Mouse (Mus musculus) Patski (cell line): ENCODE results near the gene Mindy4. TPM values are rescaled to one million over a fixed set of nuclear protein-coding genes. Genes with fewer than 3 reads are reported as not detected.

Source experiments
- ATAC-seq: fragments of 100-300 bp; one replicate; pipeline ENCODE4 v1.8.0; 2021
- CTCF ChIA-PET: fragments of 350-600 bp; sonication (Branson Sonifier 250); formaldehyde crosslinking; loops from one replicate; lab custom pipeline; 2022; ENCODE audit warnings: inconsistent platforms; lab: Charles Lee
- POLR2A ChIA-PET: fragments of 350-600 bp; sonication (Branson Sonifier 250); formaldehyde crosslinking; loops from one replicate; lab custom pipeline; 2022; ENCODE audit warnings: antibody characterized with exemption, inconsistent platforms; lab: Charles Lee
- DNase-seq: peaks from one replicate; pipeline ENCODE4 v3.0.0-alpha.2; 2011; ENCODE audit warnings: low read depth, low spot score
- H3K27me3 ChIP-seq: fragments of 371-371 bp; one replicate; pipeline ENCODE4 v1.5.1; 2021
- CTCF ChIP-seq: fragments of 100-300 bp; IDR thresholded peaks from one replicate; pipeline ENCODE4 v1.5.1; 2021
- in situ Hi-C: fragments of 300-500 bp; cut with MboI; formaldehyde crosslinking; loops from 3 replicates; pipeline ENCODE4 v1.11.1; 2018; ENCODE audit warnings: low pct_unique_long_range_greater_than_20kb, mixed read lengths
- polyA plus RNA-seq: library from polyadenylated mRNA; unstranded; gene quantifications from one replicate; pipeline ENCODE4 v1.2.3, GENCODE M21; 2021

Gene Mindy4
- polyA plus RNA-seq, 1 experiment from 2014 or later, result 26.0 TPM

GRCm38 (mm10) chr6:55273463-55273862 lies 70.3 kb downstream of the Mindy4 start:
- H3K27me3 ChIP-seq, result no peaks in the 10 kb centered on the region
- ChIA-PET CTCF (interaction anchor here (1.1 to 1.7 kb wide), 2 partner anchors 10 to 22 kb away, joined by 3 read pairs; no protein-coding TSS in a partner anchor), POLR2A (no interaction called here)
- in situ Hi-C loops, result no loop called here
- ATAC-seq (no peak), DNase-seq (no peak)
- no peak for TF ChIP-seq CTCF

GRCm38 (mm10) chr6:55275000-55275399 lies 71.8 kb downstream of the Mindy4 start:
- ChIA-PET CTCF (interaction anchor here (1.0 to 1.3 kb wide), 2 partner anchors 8 to 33 kb away, joined by 3 to 4 read pairs; no protein-coding TSS in a partner anchor), POLR2A (no interaction called here)
- no peak for TF ChIP-seq CTCF
- in situ Hi-C loops, result no loop called here
- no peaks in the 10 kb centered on the region for H3K27me3 ChIP-seq
- DNase-seq, result no peak
- no peak for ATAC-seq

GRCm38 (mm10) chr6:55275786-55276185 lies 72.6 kb downstream of the Mindy4 start:
- in situ Hi-C loops, result no loop called here
- ChIA-PET CTCF (interaction anchor here (1.0 to 1.3 kb wide), 3 partner anchors 9 to 38 kb away, joined by 3 to 4 read pairs (median 3); no protein-coding TSS in a partner anchor), POLR2A (no interaction called here)
- TF ChIP-seq CTCF, result no peak
- H3K27me3 ChIP-seq, result no peaks in the 10 kb centered on the region
- DNase-seq, result no peak
- ATAC-seq, result peak; percentile 27

DNA sequence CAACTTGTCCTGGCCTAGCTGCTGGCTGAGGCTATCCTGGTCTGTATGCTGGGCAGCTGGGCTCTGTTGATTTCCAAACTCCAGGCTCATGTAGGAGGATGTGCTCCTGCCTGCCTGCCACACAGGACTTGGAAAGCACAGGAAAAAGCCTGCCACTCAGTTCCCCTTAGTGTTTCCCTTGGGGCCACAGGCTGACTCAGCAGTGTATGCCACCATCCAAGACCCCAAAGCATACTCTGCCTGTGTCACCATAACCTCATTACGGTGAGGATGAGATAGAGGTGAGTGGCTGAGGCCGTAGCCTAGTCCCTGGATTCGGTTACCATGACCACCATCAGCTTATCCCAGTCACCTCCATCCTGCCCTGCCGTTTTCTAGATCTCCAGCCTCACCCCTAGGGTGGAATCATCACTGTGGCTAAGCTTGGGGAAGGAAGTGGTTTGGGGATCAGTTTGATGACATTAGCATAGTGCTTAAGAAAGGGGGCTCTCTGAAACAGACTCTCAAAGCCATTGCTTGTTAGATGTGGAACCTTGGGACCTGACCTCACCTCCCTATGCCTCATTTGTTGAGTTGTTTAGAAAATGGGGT lies 73.6 kb downstream of the Mindy4 start:
- no peak for ATAC-seq
- TF ChIP-seq CTCF, result no peak
- H3K27me3 ChIP-seq, result no peaks in the 10 kb centered on the region
- in situ Hi-C loops, result no loop called here
- DNase-seq, result no peak
- CTCF ChIA-PET, result interaction anchor here (1.3 kb wide), 1 partner anchor 39 kb away, joined by 3 read pairs; no protein-coding TSS in a partner anchor
- POLR2A ChIA-PET, result no interaction called here

DNA sequence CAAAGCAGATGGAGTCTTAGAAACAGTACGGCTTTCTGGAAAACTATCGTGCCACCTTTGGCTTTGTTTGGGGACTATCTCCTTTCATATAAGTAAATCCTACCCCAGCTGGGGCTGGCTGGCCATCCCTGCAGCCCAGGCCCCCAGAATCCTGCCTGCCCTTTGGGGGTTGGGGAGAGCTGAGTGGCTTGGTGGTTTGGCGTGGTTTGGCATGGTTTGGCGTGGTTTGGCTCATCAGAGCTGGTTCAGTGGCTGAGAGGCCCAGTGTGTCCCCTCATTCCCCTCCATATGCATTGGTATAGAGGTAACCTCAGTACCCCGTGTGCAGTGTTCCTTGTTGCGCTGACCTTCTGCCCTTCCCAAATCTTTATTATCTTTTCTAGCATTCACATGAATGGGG lies 74.9 kb downstream of the Mindy4 start:
- DNase-seq (no peak), ATAC-seq (no peak)
- no peak for TF ChIP-seq CTCF
- POLR2A ChIA-PET, result no interaction called here
- CTCF ChIA-PET, result no interaction called here
- in situ Hi-C loops, result no loop called here
- H3K27me3 ChIP-seq, result no peaks in the 10 kb centered on the region

DNA sequence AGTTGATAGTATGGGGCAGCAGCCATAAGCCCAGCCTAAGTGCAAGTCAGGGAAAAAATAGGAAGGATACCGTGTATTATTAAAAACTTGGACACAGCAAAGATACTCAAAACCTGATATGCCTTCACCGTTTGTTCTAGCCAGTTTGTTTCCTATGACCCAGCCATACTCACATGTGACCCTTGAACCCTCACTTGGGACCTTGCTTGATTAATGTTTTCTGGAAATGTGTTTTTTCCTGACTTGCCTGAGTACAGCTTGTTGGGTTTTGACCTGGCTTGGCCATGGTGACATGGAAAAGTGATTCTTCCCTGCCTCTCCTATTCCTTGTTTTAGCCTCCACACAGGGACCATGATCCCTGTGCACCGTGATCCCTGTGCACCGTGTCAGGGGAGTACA lies 75.3 kb downstream of the Mindy4 start:
- no peaks in the 10 kb centered on the region for H3K27me3 ChIP-seq
- DNase-seq, result no peak
- TF ChIP-seq CTCF, result no peak
- CTCF ChIA-PET, result interaction anchor here (0.6 to 1.5 kb wide), 3 partner anchors 15 to 30 kb away, joined by 3 to 4 read pairs (median 3); no protein-coding TSS in a partner anchor
- no peak for ATAC-seq
- POLR2A ChIA-PET, result no interaction called here
- in situ Hi-C loops, result no loop called here

DNA sequence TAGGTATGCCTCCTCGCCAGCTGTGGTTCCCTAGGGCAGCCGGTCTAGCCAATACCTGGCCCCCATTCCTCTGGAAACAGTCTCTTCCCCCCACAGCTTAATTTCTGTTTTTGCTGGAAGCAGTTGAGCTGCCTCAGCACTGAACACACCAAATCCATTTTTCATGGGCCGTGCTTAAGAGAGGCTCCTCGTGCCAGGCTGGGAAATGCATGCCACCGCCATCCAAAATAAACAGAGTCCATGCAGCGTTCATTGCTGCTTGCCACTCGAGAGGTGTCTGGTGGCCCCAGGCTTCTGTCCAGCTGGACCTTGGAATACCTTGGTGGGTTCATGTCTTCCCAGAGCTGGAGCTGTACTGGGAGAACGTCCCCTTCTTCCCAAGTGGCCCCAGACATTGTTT lies 77.8 kb downstream of the Mindy4 start:
- no peak for TF ChIP-seq CTCF
- DNase-seq (no peak), ATAC-seq (no peak)
- no peaks in the 10 kb centered on the region for H3K27me3 ChIP-seq
- CTCF ChIA-PET, result interaction anchor here (2.5 kb wide), 1 partner anchor 62 kb away, joined by 6 read pairs; no protein-coding TSS in a partner anchor
- POLR2A ChIA-PET, result interaction anchor here (1.7 kb wide), 1 partner anchor 14 kb away, joined by 9 read pairs; no protein-coding TSS in a partner anchor
- in situ Hi-C loops, result no loop called here

DNA sequence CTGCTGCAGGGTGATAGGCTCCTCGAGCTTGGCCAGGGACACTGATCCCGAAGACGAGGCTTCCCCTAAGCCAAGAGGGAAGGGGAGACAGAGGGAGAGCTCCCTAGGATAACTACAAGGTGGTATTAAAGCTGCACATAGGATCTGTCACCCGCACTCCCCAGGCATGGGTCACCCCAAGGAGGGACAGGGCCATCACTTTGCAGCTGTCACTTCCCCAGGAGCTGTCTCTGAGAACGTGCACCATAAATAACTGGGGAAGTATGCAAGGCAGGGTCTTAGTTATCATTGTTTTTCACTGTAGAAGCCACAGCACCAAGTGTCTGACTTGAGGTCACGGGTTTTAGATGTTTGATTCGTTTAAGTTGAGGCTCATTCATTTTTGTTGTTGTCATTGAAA lies 78.5 kb downstream of the Mindy4 start:
- in situ Hi-C loops, result no loop called here
- CTCF ChIA-PET, result interaction anchor here (1.4 to 2.5 kb wide), 2 partner anchors 45 to 62 kb away, joined by 3 to 6 read pairs; no protein-coding TSS in a partner anchor
- TF ChIP-seq CTCF, result no peak
- ATAC-seq, result no peak
- no peak for DNase-seq
- POLR2A ChIA-PET, result no interaction called here
- no peaks in the 10 kb centered on the region for H3K27me3 ChIP-seq

DNA sequence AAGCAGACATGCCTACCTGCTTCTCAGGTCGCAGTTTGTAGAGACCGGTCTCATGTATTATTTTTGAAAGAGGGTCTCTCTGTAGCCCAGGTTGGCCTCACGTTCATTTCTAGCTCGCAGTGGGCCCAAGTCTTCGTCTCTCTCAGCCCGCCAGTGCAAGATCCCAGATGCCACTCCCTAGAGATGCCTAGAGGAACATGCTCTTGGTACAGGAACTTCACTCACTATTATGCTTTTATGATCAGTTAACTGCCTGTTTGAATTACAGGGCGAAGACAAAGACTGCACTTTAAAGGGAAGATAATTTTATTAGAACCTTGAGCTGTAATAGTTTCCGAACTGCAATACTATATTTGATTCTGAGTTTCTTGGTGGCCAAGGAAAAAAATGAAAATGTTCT lies 79.2 kb downstream of the Mindy4 start:
- POLR2A ChIA-PET, result no interaction called here
- no peak for DNase-seq
- in situ Hi-C loops, result no loop called here
- CTCF ChIA-PET, result interaction anchor here (1.4 to 2.5 kb wide), 2 partner anchors 44 to 61 kb away, joined by 3 to 6 read pairs; no protein-coding TSS in a partner anchor
- TF ChIP-seq CTCF, result no peak
- no peak for ATAC-seq
- no peaks in the 10 kb centered on the region for H3K27me3 ChIP-seq

GRCm38 (mm10) chr6:55285218-55285617 lies 82.0 kb downstream of the Mindy4 start:
- CTCF ChIA-PET, result interaction anchor here (1.3 kb wide), 1 partner anchor 73 kb away, joined by 5 read pairs; no protein-coding TSS in a partner anchor

DNA sequence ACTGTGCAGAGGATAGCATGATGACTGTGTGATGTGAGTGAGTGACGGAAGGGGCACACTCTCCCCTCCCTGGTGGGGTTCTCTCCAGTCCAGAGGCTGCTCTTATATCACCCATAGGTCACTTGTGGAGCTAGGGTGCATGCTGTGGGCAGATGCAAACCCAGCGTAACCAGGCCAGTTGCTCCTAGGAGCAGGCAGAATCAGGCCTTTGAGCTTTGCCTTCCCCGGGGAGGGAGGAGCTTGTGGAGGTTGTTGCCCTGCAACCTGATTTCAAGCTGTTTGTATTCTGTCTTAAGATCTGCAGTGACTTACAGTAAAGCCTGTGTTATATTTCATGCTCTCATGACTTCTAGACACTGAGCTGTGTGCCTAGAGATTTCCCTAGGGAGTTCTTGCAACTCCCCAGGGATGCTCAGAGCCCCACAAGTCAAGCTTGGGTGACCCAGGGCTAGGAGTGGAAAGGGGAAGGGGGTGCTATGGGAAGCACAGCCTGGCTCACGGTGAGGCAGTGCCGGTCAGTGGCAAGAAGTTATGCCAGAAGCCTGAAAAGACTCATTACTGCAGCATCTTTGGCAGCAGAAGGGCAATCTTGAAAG lies 84.9 kb downstream of the Mindy4 start:
- ChIA-PET CTCF (no interaction called here), POLR2A (interaction anchor here (1.0 kb wide), 1 partner anchor 11 kb away, joined by 4 read pairs; no protein-coding TSS in a partner anchor)
- peak; percentile 75 for ATAC-seq
- DNase-seq, result peak; percentile 79
- TF ChIP-seq CTCF, result no peak
- in situ Hi-C loops, result no loop called here
- no peaks in the 10 kb centered on the region for H3K27me3 ChIP-seq

More at GRCm38 (mm10) chr6:55285218-55285617, 82.0 kb downstream of the Mindy4 start:
- TF ChIP-seq CTCF, result no peak
- no peak for ATAC-seq
- in situ Hi-C loops, result no loop called here
- POLR2A ChIA-PET, result no interaction called here
- no peaks in the 10 kb centered on the region for H3K27me3 ChIP-seq
- peak; percentile 41 for DNase-seq
